Mouse (Mus musculus) left cerebral cortex, postnatal 14 days (tissue): ENCODE data around the gene Olfr224. TPM values are rescaled to one million over a fixed set of nuclear protein-coding genes. Genes with fewer than 3 reads are reported as not detected.

Source experiments
- DNase-seq, 2 experiments: peaks; one replicate each; pipeline ENCODE4 v3.0.0; 2021 to 2022; ENCODE audit warnings: low spot score in 2 of 2, mixed read lengths in 1 of 2
- intact Hi-C: fragments of 180-260 bp; cut with DNase I; formaldehyde crosslinking; loops from one replicate; pipeline ENCODE4 v1.15.1; 2025
- long read RNA-seq, 2 experiments: library from polyadenylated mRNA; stranded (forward); transcript quantifications; one replicate each; pipeline ENCODE4 v2.0.0; 2021
- total RNA-seq, 2 experiments: library from RNA; stranded (reverse); gene quantifications; 2 replicates each; pipeline ENCODE4 v1.2.3; 2021

Gene Olfr224
- not detected for total RNA-seq
- long read RNA-seq, experiment 1: 0 reads
- long read RNA-seq, experiment 2: 0 reads

- no peak for DNase-seq
- intact Hi-C loops: no loop called here
Observed at GRCm38 (mm10) chr11:58570405-58570804, at the start of gene Olfr224. TSS of gene Olfr224 (minus strand) at chr11:58570553.

GRCm38 (mm10) chr11:58618793-58619192 lies 48.4 kb upstream of the Olfr224 start:
- DNase-seq: no peak
- intact Hi-C loops: no loop called here

DNA sequence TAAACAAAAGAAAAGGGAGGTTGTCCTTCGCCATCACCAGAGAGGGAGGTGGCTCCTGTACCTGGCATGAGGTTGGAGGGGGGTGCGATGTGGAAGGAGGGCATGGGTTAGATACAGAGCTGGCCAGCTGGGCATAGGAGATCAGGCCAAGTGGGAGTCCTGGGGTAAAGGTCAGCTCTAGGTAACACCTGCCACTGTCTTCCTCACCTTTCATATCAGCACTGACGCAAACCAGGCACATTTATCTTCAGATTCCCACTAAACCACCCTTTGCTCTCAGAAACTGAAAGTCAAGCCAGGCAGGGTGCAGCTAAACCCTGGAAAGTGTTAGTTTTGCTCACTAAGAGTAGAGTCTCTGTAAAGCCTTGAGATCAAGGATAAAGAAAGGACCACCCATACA lies 48.0 kb upstream of the Olfr224 start:
- no peak for DNase-seq
- intact Hi-C loops: no loop called here

GRCm38 (mm10) chr11:58615975-58616374 lies 45.6 kb upstream of the Olfr224 start, which contains the start of gene 2210407C18Rik:
TSS of gene 2210407C18Rik (minus strand) at chr11:58616075.
- no peak for DNase-seq
- intact Hi-C loops: no loop called here

- DNase-seq: no peak
- intact Hi-C loops: no loop called here
Observed at GRCm38 (mm10) chr11:58614526-58614925, 44.2 kb upstream of the Olfr224 start.

DNA sequence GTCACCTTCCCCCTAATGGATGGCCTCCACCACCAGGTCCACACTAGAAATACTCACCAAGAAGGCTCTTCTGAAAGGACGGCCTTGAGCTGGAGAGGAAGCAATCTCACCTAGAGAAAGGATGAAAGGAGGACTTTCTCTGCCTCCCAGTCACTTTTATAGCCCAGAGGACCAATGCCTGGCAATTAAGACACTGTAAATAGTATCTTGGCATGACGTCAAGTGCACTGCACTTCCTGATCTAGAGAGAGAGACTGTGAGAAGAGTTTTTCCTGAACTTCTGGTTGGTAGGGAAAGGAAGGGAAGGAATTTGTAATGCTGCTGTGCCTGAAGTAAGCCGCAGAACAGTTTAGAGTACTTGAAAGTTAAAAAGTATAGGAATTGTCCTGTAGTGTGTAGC lies 43.0 kb upstream of the Olfr224 start:
- intact Hi-C loops: no loop called here
- DNase-seq: no peak

- no peak for DNase-seq
- intact Hi-C loops: no loop called here
Observed at GRCm38 (mm10) chr11:58607030-58607429, 36.7 kb upstream of the Olfr224 start.

DNA sequence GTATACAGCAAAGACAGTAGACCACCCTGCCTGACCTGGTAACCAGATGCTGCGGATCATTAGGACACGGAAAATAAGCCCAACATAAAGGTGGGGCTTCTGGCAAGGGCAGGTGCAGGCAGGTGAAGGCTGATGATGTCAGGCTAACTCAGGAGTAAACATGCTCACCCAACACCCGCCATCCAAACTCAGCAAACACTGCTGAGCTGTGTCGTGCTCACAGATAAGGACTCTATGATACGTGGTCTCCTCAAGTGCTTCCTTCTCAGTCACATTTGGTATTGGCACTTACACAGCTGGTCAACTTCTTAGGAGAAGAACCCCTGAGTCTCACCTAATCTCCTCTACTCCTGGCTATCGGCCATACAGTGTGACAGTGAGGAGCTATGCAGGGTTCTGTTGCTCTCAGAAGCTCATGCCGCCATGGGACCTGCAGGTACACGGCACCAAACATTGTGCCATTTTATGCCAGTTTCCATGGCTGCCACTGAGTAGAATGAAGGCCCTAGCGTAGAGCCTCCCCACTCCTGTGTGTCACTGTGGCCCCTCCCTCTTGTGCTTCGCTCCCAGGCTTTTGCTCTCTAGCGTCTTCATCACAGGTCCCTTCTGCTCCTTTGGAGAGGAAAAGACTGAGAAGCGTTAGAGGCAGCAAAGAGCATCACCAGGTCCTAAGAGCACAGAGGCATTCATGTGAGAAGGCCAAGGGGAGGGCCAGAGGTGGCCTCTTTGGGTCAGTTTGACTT lies 36.0 kb upstream of the Olfr224 start:
- no peak for DNase-seq
- intact Hi-C loops: no loop called here

- intact Hi-C loops: no loop called here
- no peak for DNase-seq
Observed at GRCm38 (mm10) chr11:58605228-58605627, 34.9 kb upstream of the Olfr224 start.

- no peak for DNase-seq
- intact Hi-C loops: no loop called here
Observed at GRCm38 (mm10) chr11:58604688-58605087, 34.3 kb upstream of the Olfr224 start.

- DNase-seq: no peak
- intact Hi-C loops: no loop called here
Observed at GRCm38 (mm10) chr11:58602800-58603560, 32.6 kb upstream of the Olfr224 start.

DNA sequence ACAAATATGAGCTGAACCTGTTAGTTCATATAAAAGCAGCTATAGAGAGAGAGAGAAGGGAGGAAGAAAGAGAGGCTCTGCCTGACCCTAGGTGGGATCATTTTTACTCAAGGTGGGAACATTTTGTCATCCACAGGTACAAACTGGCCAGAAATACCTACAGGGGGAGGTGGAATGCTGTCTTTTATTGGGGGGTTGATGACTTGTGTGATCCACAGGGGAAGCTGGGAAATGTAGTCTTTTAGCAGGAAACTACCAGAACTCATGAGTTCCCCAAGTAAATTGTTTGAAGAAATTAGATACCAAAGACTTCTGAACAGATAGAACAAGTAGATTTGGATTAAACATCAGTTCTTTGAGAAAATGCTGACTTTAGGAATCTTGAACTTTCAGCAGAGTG lies 31.7 kb upstream of the Olfr224 start:
- no peak for DNase-seq
- intact Hi-C loops: no loop called here

GRCm38 (mm10) chr11:58597837-58598236 lies 27.5 kb upstream of the Olfr224 start:
- intact Hi-C loops: no loop called here
- no peak for DNase-seq

DNA sequence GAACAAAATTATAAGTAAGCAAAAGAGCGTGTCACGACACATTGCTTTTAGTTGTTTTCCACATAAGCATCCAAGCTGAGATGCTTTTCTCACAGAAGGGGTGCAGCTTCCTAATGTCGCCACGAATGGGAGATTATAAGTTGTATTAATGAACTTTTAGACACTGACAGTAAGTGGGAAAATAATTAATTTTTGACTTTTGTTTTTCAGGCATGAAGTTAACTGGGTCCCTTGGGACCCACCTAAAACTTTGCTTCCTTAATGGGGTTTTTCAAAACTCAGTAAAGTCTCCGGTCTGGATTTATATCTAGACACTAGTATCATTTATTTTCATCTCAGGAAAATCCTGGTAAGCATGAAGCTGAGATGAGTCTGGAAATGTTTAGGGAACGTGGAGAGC lies 24.5 kb upstream of the Olfr224 start, which contains the start of gene Olfr324:
Gene Olfr324, plus strand, starts transcription at position 301 of the 400 bp plus-strand sequence.
- intact Hi-C loops: no loop called here
- DNase-seq: no peak

DNA sequence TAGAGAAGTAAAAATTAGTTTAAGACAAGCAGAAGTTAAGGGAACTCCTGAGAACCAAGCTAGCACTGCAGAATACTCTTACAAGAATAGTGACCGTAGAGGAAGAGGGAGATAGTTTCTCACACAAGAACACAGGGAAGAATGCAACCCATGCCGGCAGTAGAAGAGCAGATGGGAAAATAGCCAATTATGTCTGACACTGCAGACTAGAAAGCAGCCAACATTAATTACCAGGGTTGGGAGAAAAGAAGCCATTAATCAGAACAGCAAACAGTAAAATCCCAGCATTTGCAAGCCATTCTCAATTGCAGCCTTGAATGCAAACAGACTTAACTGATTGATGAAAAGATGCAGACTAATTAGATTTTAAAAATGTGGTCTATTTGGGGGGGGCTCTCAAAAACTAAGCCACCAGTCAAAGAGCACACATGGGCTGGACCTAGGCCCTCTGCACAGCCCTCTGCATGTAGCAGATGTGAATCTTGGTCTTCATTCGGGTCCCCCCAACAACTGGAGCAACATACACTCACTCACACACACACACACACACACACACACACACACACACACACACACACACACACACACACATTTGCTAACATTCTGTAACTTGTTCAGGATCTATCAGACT lies 18.4 kb upstream of the Olfr224 start:
- intact Hi-C loops: loop anchor here (10.0 kb wide), 1 partner anchor 184 kb away; no protein-coding TSS in a partner anchor

GRCm38 (mm10) chr11:58587898-58588348 lies 17.6 kb upstream of the Olfr224 start:
- intact Hi-C loops: loop anchor here (10.0 kb wide), 1 partner anchor 183 kb away; no protein-coding TSS in a partner anchor
- peak in 1 of 2 experiments; percentile 28 for DNase-seq

More for the DNA sequence above, 18.4 kb upstream of the Olfr224 start:
- DNase-seq: no peak

- DNase-seq: peak; percentile 20 to 52
Observed at GRCm38 (mm10) chr11:58578636-58579035, 8.3 kb upstream of the Olfr224 start.

DNA sequence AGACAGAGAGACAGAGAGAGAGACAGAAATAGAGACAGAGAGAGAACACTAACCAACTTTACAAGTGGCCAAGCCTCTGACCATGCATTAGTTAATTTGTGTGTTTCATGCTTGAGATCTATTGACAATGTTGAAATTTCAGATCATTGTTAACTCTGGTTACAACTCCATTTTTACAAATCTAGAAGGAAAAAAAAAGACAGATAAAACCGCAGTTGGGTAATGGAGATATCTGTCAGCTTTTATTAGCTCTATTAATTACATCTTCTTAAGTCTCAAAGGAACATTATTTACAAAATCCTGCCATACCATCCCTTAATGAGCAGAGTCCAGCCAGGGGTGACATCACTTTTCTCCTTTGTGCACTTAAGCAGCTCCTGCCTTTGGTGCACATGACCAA lies 7.1 kb upstream of the Olfr224 start, which contains the start of gene Olfr325:
Gene Olfr325, plus strand, starts transcription at position 301 of the 400 bp plus-strand sequence.
- no peak for DNase-seq
- intact Hi-C loops: no loop called here

More at GRCm38 (mm10) chr11:58578636-58579035, 8.3 kb upstream of the Olfr224 start:
- intact Hi-C loops: no loop called here

DNA sequence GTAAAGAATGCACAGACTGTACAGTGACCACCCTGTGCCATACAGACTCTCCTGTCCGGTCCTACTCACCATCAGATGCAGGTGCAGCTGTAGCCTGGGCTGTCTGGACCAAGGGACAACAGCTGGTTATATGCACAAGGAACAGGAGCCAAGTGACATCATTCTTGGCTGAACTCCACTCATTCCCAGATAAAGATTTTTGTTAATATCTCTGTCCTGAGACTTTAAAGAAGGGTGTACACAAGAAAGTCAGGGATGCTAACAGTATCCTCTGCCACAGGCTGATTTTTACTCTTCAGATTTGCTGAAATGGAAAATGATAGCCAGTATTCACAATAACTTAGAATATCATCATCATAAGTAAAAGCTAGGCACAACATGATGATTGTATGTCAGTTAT lies 14.8 kb downstream of the Olfr224 start, which contains the start of gene Olfr328:
Gene Olfr328, minus strand, starts transcription at position 101 of the 400 bp plus-strand sequence.
- no peak for DNase-seq
- intact Hi-C loops: no loop called here

- intact Hi-C loops: no loop called here
- DNase-seq: no peak
Observed at GRCm38 (mm10) chr11:58546322-58546721, 24.0 kb downstream of the Olfr224 start, which contains the start of gene Olfr329-ps. TSS of gene Olfr329-ps (minus strand) at chr11:58546422.
